Mouse (Mus musculus): Measurements from ENCODE around the gene H2-Aa.
"Not testable (repeated sequence)": the region's sequence is repeated elsewhere in the genome, so short reads cannot be mapped to it uniquely, and the experiment has no call there.

The H2-Aa gene

GRCm38 (mm10) chr17:34287648-34288047 lies at the start of gene H2-Aa:
Gene H2-Aa, minus strand, starts transcription at chr17:34287823.
- peak; percentile 55 to 68 for DNase-seq (ENCODE audit: low spot score in 2 of 2)

- no peak for DNase-seq (ENCODE audit: low spot score in 2 of 2)
Observed at GRCm38 (mm10) chr17:34331200-34331599, 43.6 kb upstream of the H2-Aa start.

GRCm38 (mm10) chr17:34329807-34330206 lies 42.2 kb upstream of the H2-Aa start:
- no peak for DNase-seq (ENCODE audit: low spot score in 2 of 2)

- no peak for DNase-seq (ENCODE audit: low spot score in 2 of 2)
Observed at GRCm38 (mm10) chr17:34326373-34326772, 38.8 kb upstream of the H2-Aa start.

GRCm38 (mm10) chr17:34325436-34325835 lies 37.8 kb upstream of the H2-Aa start, which contains the start of gene H2-Eb2:
Gene H2-Eb2, plus strand, starts transcription at chr17:34325665.
- no peak for DNase-seq (ENCODE audit: low spot score in 2 of 2)

- no peak for DNase-seq (ENCODE audit: low spot score in 2 of 2)
Observed at GRCm38 (mm10) chr17:34317275-34317674, 29.7 kb upstream of the H2-Aa start.

GRCm38 (mm10) chr17:34316697-34317096 lies 29.1 kb upstream of the H2-Aa start:
- DNase-seq (ENCODE audit: low spot score in 2 of 2) = no peak

- DNase-seq (ENCODE audit: low spot score in 2 of 2) = no peak
Observed at GRCm38 (mm10) chr17:34315512-34315911, 27.9 kb upstream of the H2-Aa start.

- DNase-seq (ENCODE audit: low spot score in 2 of 2) = no peak
Observed at GRCm38 (mm10) chr17:34314286-34314685, 26.7 kb upstream of the H2-Aa start.

- DNase-seq (ENCODE audit: low spot score in 2 of 2) = peak; percentile 36 to 64
Observed at GRCm38 (mm10) chr17:34313393-34313792, 25.8 kb upstream of the H2-Aa start.

GRCm38 (mm10) chr17:34312185-34312584 lies 24.6 kb upstream of the H2-Aa start:
- no peak for DNase-seq (ENCODE audit: low spot score in 2 of 2)

GRCm38 (mm10) chr17:34310526-34310925 lies 22.9 kb upstream of the H2-Aa start:
- DNase-seq (ENCODE audit: low spot score in 2 of 2) = not testable (repeated sequence)

GRCm38 (mm10) chr17:34309683-34310385 lies 22.2 kb upstream of the H2-Aa start:
- DNase-seq (ENCODE audit: low spot score in 2 of 2) = peak in 1 of 2 experiments; percentile 58

GRCm38 (mm10) chr17:34309225-34309624 lies 21.6 kb upstream of the H2-Aa start:
- no peak for DNase-seq (ENCODE audit: low spot score in 2 of 2)

- no peak for DNase-seq (ENCODE audit: low spot score in 2 of 2)
Observed at GRCm38 (mm10) chr17:34308161-34308560, 20.5 kb upstream of the H2-Aa start.

GRCm38 (mm10) chr17:34307216-34307615 lies 19.6 kb upstream of the H2-Aa start:
- no peak for DNase-seq (ENCODE audit: low spot score in 2 of 2)

- no peak for DNase-seq (ENCODE audit: low spot score in 2 of 2)
Observed at GRCm38 (mm10) chr17:34306407-34306806, 18.8 kb upstream of the H2-Aa start.

- DNase-seq (ENCODE audit: low spot score in 2 of 2) = peak; percentile 82 to 87
Observed at GRCm38 (mm10) chr17:34305380-34306030, 17.9 kb upstream of the H2-Aa start, which contains the start of gene H2-Eb1. Gene H2-Eb1, plus strand, starts transcription at chr17:34305867.

- DNase-seq (ENCODE audit: low spot score in 2 of 2) = peak; percentile 36 to 62
Observed at GRCm38 (mm10) chr17:34304751-34305150, 17.1 kb upstream of the H2-Aa start.

GRCm38 (mm10) chr17:34303789-34304188 lies 16.2 kb upstream of the H2-Aa start:
- no peak for DNase-seq (ENCODE audit: low spot score in 2 of 2)

- no peak for DNase-seq (ENCODE audit: low spot score in 2 of 2)
Observed at GRCm38 (mm10) chr17:34301670-34302190, 14.1 kb upstream of the H2-Aa start.

- DNase-seq (ENCODE audit: low spot score in 2 of 2) = no peak
Observed at GRCm38 (mm10) chr17:34300691-34301566, 13.3 kb upstream of the H2-Aa start.
